Mouse (Mus musculus) heart, postnatal 0 days (tissue): ENCODE measurements around the gene Gab2. TPM values are rescaled to one million over a fixed set of nuclear protein-coding genes. Genes with fewer than 3 reads are reported as not detected.

ENCODE experiments used
- ATAC-seq: fragments of 200-750 bp; cut with Nextera tagmentation; 2 replicates; pipeline ENCODE4 v1.8.0; 2017; ENCODE audit warnings: low read depth, moderate number of reproducible peaks, moderate library complexity; ENCODE audit not compliant: insufficient read depth
- DNase-seq: peaks from one replicate; pipeline ENCODE4 v3.0.0-alpha.2; 2016; ENCODE audit warnings: low spot score
- H3K27ac ChIP-seq: fragments of 300-500 bp; sonication (generic); 2 replicates; pipeline ENCODE4 v1.5.1; 2014; ENCODE audit warnings: low read depth, mild to moderate bottlenecking
- H3K27me3 ChIP-seq: fragments of 300-500 bp; sonication (generic); 2 replicates; pipeline ENCODE4 v1.6.1; 2014; ENCODE audit warnings: low read length, mixed read lengths; ENCODE audit not compliant: control insufficient read depth, insufficient read depth
- H3K36me3 ChIP-seq: fragments of 300-500 bp; sonication (generic); replicated peaks from 2 replicates; pipeline ENCODE4 v1.6.1; 2014; ENCODE audit warnings: low read length, mixed read lengths; ENCODE audit not compliant: control insufficient read depth, insufficient read depth
- H3K4me1 ChIP-seq: fragments of 300-500 bp; sonication (generic); 2 replicates; pipeline ENCODE4 v1.6.1; 2014; ENCODE audit warnings: antibody characterized with exemption; ENCODE audit not compliant: control insufficient read depth, insufficient read depth
- H3K4me2 ChIP-seq: fragments of 300-500 bp; sonication (generic); 2 replicates; pipeline ENCODE4 v1.6.1; 2014; ENCODE audit warnings: low read depth, mild to moderate bottlenecking, low read length, moderate library complexity
- H3K4me3 ChIP-seq: fragments of 300-500 bp; sonication (generic); 2 replicates; pipeline ENCODE4 v1.5.1; 2014; ENCODE audit warnings: low read depth, low read length
- H3K9ac ChIP-seq: fragments of 300-500 bp; sonication (generic); replicated peaks from 2 replicates; pipeline ENCODE4 v1.6.1; 2014; ENCODE audit warnings: low read depth, low read length, mixed read lengths
- H3K9me3 ChIP-seq: fragments of 300-500 bp; sonication (generic); replicated peaks from 2 replicates; pipeline ENCODE4 v1.6.1; 2016; ENCODE audit warnings: low read length; ENCODE audit not compliant: control insufficient read depth
- CTCF ChIP-seq: IDR thresholded peaks from 2 replicates; pipeline ENCODE4 v1.5.1; 2016; ENCODE audit warnings: antibody characterized with exemption, control low read depth, low read depth
- EP300 ChIP-seq: IDR thresholded peaks from 2 replicates; pipeline ENCODE4 v1.6.1; 2016; ENCODE audit warnings: antibody characterized with exemption, low read depth
- WGBS: fragments of 180-500 bp; shearing (Covaris S2); extraction: QIAGEN DNeasy Blood & Tissue Kit; methylation state at CpG from one replicate; pipeline ENCODE4 v1.1.7; 2014; 5-methylcytosine and 5-hydroxymethylcytosine counted together
- polyA plus RNA-seq: library from polyadenylated mRNA; unstranded; fragments of >200 nt; fragmentation: Nextera tagmentation; extraction: Ambion mirVana; gene quantifications from 2 replicates; pipeline ENCODE4 v1.2.1, GENCODE M21; 2015
- total RNA-seq: library from RNA; depleted of rRNA; stranded (reverse); fragments of >200 nt; gene quantifications from 2 replicates; pipeline ENCODE4 v1.2.3, GENCODE M21; 2014; ENCODE audit warnings: low replicate concordance

Gene Gab2
- total and polyA plus RNA-seq, 2 experiments from 2014 or later = 4.9 to 13.4 TPM

DNA sequence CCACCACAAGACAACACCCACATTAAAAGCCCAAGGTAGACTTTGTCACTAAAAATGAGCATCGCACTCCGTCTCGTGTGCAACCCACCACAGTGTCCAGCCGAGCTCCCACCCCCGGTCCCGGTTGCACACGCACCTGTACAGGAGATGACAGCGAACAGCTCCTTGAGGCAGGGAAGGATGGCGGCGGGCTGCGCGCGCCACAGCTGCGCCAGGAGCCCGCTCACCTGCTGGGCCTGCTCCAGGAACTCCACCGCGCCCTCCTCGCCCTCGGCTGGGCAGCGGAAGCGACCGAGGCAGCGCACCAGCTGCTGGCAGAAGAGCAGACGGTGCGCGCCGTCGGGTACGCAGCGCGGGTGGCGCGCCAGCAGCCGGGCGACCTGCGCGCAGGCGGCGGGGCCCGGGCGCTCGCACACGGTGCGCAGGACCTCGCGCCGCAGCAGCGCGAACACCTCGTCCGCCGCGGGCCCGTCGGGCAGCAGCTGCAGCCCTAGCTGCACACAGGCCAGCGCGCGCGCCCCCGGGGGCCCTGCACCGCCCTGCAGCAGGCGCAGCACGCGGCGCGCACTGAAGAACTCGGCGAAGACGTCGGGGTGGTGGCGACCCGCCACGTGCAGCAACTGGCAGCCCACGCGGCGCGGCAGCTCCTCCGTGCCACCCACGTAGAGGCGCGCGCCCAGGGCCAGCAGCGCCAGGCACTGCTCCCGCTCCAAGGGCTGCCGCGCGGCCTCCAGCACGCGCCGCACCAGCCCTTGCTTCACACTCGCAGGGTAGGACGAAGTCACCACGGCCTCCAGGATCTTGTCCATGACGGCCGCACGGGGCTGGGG lies 244.0 kb downstream of the Gab2 start:
- no peak for DNase-seq
- no peak overlapping the region for H3K9ac ChIP-seq

DNA sequence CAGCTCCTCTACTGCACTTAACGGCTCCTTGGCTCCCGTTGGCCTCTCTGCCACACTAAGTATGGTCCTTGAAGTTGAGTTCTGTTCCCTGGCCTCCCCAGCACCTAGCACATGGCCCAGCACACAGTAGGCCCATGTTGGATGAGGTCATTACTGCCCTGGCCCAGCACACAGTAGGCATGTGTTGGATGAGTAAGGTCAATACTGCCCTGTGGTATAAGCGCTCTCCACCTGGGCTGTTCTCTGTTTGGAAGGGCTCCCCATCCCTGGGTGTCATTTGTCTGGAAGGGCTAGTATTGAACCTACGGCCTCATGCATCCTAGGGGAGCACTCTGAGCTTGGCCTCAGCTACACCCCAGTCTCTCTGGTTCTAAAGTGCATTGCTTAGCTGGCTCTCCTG lies 246.0 kb downstream of the Gab2 start:
- DNase-seq = no peak
- no peak for ATAC-seq
- 91% methylated on average over 4 of the region's 4 CpGs for WGBS
- no peaks in the 10 kb centered on the region for H3K9me3 ChIP-seq
- no peaks in the 10 kb centered on the region for H3K4me1 ChIP-seq
- H3K9ac ChIP-seq = no peak overlapping the region
- H3K36me3 ChIP-seq = peaks cover 3% of the 10 kb centered on the region; the same call in 1 of the 2 replicates
- H3K27me3 ChIP-seq = peaks cover 34% of the 10 kb centered on the region
- TF ChIP-seq EP300 = no peak
- TF ChIP-seq CTCF = no peak
- H3K27ac ChIP-seq = no peak overlapping the region
- no peak overlapping the region for H3K4me2 ChIP-seq
- H3K4me3 ChIP-seq = no peak overlapping the region

More for the DNA sequence above, 244.0 kb downstream of the Gab2 start:
- 13% methylated on average over 65 of the region's 96 CpGs for WGBS
- H3K36me3 ChIP-seq = peaks cover 3% of the 10 kb centered on the region; the same call in 1 of the 2 replicates
- peak overlapping the region; percentile 47 for H3K4me2 ChIP-seq
- H3K9me3 ChIP-seq = no peaks in the 10 kb centered on the region
- TF ChIP-seq CTCF (no peak), EP300 (no peak)
- ATAC-seq = peak; percentile 39
- no peaks in the 10 kb centered on the region for H3K4me1 ChIP-seq
- peak overlapping the region; percentile 31 for H3K4me3 ChIP-seq
- H3K27me3 ChIP-seq = peaks cover 34% of the 10 kb centered on the region
- H3K27ac ChIP-seq = no peak overlapping the region

DNA sequence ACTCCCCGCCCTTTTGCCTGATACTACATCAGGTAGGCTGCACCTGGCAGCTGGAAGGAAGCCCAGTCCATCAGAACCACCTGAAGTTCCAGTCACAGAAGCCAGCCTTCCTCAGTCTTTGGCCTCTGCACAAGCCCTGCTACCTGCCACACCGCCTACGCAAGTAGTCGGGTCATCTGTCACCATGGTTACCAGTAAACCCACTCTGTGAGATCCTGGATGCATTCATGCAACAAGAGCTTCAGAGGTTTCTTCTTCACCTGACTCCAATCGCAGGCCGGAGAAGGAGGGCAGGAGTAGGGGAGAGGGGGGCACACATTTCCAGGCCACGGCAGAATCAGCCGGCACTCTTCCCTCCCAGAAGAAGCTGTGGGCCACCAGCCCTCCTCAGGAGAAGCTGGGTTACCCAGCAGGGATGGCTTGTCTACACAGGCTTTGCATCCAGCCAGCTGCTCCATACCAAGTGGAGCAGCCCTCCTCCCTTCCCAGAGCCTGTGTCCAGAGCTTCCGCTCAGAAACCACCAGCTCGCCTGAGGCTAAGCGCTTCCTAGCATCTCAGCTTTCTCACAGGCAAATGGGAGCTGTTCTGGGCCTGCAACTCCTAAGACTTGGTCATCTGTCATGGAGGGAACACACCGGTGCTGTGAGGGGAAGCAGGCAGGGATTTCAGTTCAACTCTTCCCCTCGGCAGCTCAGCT lies 247.7 kb downstream of the Gab2 start:
- 85% methylated on average over 13 of the region's 13 CpGs for WGBS
- H3K4me3 ChIP-seq = no peak overlapping the region
- H3K9ac ChIP-seq = no peak overlapping the region
- H3K27ac ChIP-seq = no peak overlapping the region
- ATAC-seq = no peak
- peaks cover 11% of the 10 kb centered on the region for H3K4me1 ChIP-seq
- H3K4me2 ChIP-seq = no peak overlapping the region
- no peak for TF ChIP-seq CTCF
- DNase-seq = no peak
- H3K9me3 ChIP-seq = no peaks in the 10 kb centered on the region
- H3K27me3 ChIP-seq = peaks cover 32% of the 10 kb centered on the region
- H3K36me3 ChIP-seq = peaks cover under 1% of the 10 kb centered on the region; the same call in 1 of the 2 replicates

- ATAC-seq (no peak), DNase-seq (no peak)
- no peak overlapping the region for H3K27ac ChIP-seq
- H3K4me3 ChIP-seq = no peak overlapping the region
- H3K27me3 ChIP-seq = peaks cover 26% of the 10 kb centered on the region
- 80% methylated on average over 3 of the region's 3 CpGs for WGBS
- no peaks in the 10 kb centered on the region for H3K9me3 ChIP-seq
- no peak overlapping the region for H3K9ac ChIP-seq
- H3K36me3 ChIP-seq = no peaks in the 10 kb centered on the region
- TF ChIP-seq EP300 = no peak
- TF ChIP-seq CTCF = no peak
- H3K4me1 ChIP-seq = peaks cover 11% of the 10 kb centered on the region
- H3K4me2 ChIP-seq = no peak overlapping the region
Observed at GRCm38 (mm10) chr7:97329676-97330075, 248.3 kb downstream of the Gab2 start.

GRCm38 (mm10) chr7:97330931-97331645 lies 249.7 kb downstream of the Gab2 start:
- Histone ChIP-seq H3K9ac (0 out of 2 replicates have a peak overlapping the region, but pooled peaks have one; percentile 44), H3K36me3 (no peaks in the 10 kb centered on the region), H3K4me3 (peak overlapping the region; percentile 64), H3K27me3 (peaks cover 12% of the 10 kb centered on the region), H3K4me2 (peak overlapping the region; percentile 87), H3K9me3 (no peaks in the 10 kb centered on the region), H3K27ac (no peak overlapping the region), H3K4me1 (peaks cover 11% of the 10 kb centered on the region)
- ATAC-seq (no peak), DNase-seq (no peak)
- no peak for TF ChIP-seq CTCF
- no peak for TF ChIP-seq EP300
- WGBS = 50% methylated on average over 11 of the region's 11 CpGs
